Mouse (Mus musculus) 416B (cell line): Measurements from ENCODE around the gene Dnm1.
"Not testable (repeated sequence)": the region's sequence is repeated elsewhere in the genome, so short reads cannot be mapped to it uniquely, and the experiment has no call there.

Source experiments
- DNase-seq: peaks from one replicate; pipeline ENCODE4 v3.0.0; 2011; ENCODE audit warnings: low read depth

The Dnm1 gene

DNA sequence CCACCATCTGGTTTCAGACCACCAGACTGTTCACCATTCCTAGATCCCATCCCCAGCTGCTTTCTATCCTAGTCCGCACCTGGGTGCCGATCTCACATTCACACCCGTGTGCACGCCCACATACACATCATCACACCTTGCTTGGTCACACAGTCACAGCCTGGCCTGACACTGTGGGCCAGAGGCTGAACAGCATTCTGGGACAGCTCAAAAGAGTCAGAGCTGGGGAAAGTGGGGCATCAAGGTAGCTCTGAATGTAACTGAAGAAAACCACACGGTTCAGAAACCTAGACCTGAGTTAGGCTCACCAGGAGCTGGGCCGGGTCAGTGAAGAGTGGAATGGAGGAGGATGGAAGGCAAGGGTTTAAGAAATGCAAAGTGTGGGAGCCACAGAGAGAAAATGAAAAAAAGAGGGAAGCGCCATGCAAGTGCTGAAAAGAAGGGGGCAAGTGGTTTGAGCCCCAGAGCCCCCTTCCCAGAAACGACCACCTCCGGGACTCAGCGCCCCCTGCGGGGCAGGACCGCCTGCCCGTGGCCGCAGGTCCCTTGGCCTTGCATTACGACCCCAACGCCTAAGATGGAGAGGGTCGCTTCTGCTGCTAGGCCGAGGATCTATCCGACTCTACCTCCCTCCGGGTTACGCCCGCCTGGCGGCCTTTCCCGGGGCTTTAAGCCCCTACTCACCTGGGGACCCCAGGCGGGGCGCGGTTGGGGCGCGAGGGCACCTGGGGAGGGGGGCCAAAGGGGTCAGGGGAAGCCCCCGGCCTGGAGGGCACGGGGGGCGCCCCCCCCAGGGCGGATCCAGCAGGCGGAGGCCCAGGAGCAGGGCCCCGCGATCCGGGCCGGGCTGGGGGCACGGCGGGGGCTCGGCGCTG, 41.5 kb downstream of the Dnm1 start:
- DNase-seq: no peak

DNA sequence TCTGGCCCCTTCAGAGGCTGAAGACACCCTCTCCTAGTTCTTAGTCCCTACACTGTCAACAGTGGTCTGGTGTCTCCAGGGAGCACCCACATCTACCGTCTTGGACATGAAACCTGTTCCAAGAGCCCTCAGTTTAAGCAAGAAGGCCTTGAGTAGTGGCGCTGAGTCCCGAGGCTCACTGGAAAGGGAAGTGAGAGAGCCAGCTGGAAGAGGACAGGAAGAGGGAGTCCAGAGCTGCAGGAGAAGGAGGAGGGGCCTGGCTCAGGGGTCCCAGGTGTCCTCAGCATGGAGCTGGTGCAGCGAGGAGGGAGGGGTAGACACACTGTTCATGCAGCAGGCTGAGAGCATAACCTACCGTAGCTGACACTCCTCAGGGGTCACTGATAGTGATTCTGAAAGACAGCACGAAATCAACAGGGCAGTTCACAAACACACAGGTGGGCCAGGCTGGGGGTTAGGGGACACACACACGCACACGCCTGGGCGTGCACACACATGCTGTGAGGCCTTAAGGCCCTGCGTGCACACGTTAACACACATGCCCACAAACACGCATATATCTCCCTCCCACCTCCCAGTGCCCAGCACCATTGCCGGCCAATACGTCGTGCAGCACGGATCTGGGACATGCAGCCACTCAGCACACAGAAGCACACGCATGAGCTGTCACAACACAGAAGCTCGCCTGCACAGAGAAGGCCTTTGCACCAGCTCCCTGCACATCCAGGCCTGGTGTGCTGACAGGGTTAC, 42.9 kb downstream of the Dnm1 start:
- DNase-seq: no peak

DNA sequence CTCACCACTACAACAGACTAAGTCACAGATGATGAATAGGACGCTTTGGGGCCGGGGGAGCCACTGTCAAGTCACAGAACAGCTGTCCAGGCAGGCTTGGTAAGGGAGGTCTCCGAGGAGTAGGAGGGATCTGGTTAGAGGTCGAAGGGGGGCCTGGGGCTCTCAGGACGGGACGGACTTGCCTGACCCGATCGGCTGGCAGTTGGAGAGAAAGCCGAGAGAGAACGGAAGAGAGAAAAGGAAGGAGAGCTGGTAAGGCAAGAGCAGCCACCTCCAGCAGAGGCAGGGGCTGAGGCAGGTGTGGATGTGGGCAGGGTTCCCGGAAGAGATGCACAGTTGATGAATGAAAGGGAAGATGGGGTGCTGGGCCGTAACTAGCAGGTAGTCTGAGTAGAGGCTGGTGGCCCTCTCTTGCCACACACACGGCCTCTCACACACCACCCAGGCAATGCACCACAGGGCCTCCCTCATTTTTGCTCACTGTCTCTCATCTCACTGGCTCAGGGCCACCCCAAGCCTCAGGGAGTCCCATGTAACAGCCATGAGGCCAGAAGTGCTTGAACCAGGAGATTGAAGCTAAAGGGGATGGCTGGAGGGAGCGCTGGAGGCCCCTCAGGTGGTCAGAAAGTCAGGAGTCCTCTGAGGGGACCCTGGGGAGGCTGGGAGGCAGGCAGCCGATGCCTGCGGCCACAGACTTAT, 44.1 kb downstream of the Dnm1 start:
- DNase-seq: no peak

DNA sequence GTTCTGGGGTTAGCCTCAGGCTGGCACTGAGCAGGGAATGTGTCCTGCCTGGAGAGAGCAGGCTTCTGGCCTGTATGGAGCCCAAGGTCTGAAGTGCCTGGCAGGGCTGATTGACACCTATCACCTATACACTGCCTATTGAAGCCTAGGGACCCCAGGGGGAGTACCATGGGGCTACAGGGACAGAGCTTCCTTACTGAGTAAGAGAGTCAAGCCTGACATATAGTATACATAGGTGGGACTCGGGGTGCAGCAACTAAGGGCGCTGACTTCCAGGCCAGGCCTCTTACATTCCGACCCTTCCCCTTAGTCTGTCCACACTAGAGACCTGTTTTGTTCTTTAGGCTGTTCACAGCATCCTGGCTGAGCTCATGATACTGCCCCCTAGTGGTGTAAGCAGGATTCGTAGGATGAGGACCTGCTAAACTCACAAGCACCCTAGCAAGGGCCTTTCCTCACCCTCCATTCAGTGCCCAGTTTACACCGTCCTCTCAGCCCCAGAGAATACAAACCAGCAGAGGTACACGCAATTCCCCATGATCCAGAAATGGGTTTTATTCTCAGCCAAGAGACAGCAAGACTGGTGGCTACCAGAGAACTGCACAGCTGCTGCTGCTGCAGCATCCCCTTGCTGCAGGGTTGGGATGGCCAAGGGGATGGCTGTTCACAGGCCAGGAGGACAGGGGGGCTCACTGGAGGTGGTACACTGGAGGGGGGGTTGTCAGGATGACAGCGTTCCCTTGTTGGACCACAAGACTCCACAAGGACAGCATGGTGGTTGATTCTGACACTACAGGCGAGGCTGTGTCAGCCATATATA, 45.0 kb downstream of the Dnm1 start:
- peak; percentile 60 for DNase-seq

DNA sequence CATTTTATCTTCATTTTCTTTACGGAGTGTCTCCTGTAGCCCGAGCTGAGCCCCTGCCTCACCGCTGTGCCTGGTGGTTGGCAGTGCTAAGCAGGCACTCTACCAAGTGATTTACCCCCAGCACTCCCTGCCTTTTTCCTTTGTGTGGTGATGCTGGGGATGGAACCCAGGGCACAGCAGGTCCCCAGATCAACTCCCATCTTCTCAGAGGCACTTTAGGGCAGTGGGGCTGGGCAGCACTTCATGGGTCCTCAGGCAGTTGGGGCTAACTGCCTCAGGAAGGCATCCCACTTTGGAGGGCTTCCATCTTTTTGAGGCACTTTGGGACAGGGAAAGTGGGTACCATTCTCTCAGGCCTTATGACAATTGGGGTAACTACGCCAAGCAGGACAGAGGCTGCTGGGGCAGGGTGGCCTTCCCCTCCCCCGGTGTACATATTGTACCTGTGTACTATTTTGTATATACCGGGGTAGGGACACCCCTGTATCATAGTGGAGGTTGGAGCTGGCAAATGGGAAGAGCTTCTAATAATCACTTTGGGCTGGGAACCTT, 45.8 kb downstream of the Dnm1 start:
- DNase-seq: no peak

DNA sequence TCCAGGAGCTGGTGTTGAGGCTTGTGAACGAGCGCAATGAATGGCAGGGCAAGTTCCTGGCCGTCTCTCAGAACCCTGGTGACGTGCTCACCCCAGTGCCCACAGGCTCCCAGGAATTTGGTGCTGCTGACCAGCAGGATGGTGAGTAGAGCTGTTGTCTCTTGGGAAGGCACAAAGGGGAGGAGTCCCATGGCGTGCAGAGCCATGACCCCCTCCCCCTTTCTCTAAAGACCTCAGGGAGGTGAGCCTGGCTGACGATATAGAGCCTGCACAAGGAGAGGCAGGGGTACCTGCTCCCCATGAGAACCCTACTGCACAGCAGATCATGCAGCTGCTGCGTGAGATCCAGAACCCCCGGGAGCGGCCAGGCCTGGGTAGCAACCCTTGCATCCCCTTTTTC, 47.0 kb downstream of the Dnm1 start:
- no peak for DNase-seq

DNA sequence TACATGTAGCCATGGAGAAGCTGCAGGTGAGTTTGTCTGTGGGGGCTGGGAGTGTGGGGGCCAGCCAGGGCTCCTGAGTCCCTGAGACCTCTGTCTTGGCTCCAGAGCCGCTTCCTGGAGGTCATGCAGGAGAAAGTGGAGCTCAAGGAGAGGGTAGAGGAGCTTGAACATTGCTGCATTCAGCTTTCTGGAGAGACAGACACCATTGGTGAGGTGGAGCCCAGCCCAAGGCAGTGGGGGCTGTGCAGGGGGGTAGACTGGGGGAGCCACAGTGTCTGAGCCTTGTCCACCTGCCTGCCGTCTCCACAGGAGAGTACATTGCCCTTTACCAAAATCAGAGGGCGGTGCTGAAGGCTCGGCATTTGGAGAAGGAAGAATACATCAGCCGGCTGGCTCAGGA, 47.5 kb downstream of the Dnm1 start:
- DNase-seq: no peak

DNA sequence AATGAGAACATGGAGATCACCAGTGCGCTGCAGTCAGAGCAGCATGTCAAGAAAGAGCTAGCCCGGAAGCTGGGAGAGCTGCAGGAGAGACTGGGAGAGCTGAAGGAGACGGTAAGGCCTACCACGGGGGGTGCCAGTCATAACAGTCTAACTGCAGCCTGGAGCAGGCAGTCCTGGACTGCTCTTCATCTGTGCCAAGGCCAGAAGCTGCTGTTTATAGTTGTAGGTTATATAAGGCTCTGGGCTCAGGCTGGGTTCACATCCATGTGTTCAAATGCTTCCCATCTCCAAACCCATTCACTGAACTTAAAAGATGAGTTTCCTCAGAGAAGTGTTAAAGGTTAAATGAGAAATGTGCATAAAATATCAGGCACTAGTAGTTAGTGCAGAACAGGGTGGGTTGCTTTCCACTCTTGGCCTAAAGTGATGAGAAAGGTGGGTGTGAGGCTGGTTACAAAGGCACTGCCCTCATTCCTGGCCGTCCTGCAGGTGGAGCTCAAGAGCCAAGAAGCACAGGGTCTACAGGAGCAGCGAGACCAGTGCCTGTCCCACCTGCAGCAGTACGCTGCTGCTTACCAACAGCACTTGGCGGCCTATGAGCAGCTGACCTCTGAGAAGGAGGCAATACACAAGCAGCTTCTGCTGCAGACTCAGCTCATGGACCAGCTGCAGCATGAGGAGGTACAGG, 48.8 kb downstream of the Dnm1 start:
- DNase-seq: peak; percentile 55

DNA sequence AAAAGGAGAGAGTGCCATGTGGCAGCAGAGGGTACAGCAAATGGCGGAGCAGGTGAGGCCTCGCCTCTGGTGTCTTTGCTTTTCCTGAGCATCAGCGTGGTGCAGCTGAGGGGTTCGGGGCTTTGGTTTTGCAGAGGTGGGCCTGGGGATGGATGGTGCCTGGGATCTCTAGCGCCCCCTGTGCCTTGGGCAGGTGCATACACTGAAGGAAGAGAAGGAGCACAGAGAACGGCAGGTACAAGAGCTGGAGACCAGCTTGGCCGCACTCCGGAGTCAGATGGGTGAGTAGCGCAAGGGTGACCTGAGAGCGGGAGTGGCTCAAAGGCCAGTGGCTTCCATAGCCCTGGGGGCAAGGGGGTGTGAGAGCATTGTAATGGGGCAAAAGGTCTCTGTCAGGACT, 50.2 kb downstream of the Dnm1 start:
- DNase-seq: no peak

DNA sequence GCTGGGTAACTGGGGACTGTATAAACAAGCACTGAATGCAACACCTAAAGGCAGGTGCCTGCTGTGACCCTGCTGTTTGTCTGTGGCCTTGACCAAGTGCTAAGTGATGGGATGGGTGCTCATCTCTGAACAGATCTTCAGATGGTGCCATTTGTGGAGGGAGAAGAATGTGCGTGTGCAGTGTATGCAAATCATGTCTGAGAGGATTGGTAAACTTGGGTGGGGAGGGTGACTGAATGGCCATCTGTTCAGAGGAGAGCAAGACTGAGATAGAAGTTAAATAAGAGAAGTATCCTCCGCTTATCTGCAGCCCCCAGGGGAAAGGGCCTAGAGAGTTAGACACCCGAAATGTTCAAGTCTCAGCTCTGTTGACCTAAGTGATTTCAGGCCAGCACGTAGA, 53.7 kb downstream of the Dnm1 start:
- DNase-seq: no peak

DNA sequence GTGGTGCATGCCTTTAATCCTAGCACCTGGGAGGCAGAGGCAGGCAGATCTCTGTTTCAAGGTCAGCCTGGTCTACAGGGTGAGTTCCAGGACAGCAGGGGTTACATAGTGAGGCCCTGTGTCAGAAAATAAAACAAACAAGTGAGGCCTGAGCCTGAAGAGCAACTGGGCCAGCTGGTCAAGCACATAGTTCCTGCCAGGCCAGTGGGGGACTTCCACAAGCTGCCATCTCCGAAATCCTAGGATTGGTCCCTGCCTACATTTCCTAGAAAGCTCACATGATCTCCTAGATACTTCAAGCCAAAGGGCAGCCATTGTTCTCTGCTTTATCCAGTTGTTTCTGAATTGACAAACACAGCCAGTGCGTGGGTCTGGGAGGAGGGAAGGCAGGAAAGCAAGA, 57.3 kb downstream of the Dnm1 start:
- not testable (repeated sequence) for DNase-seq

DNA sequence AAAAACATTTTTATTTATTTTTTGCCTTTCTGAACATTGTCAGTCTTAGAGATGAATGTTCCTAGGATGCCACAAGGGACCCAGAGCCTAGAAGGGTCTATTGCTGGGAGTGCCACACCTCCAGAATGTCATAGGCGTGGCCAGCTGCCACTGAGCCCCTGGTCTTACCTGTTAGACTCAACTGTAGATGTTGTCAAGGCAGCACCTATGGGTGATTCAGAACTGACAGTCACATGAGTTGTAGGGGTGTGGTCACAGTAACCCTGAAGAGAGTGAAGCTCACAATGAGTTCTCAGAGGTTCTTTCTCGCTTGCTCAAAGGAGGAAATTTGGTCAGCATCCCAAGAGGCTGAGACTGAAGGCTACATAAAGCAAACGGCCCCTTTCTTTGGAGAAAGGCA, 57.9 kb downstream of the Dnm1 start:
- DNase-seq: no peak

DNA sequence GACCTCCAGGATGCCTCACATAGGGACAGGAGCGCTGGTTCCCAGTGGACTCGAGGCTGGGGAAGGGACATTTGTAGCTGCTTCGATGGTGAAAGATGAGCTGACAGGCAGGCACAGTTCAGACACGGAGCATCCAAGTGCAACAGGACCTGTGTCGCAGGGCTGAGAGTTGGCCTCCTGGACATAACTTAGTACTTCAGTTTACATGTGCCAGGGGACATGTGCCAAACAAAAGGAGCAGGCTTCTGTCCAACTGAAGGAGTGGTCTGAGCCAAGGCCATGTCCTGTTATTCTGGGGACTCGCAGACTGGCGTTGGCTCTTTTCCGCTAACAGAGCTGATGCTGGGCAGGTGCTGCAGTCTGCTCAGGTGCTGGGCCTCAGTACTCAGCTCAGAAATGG, 58.8 kb downstream of the Dnm1 start:
- DNase-seq: no peak

DNA sequence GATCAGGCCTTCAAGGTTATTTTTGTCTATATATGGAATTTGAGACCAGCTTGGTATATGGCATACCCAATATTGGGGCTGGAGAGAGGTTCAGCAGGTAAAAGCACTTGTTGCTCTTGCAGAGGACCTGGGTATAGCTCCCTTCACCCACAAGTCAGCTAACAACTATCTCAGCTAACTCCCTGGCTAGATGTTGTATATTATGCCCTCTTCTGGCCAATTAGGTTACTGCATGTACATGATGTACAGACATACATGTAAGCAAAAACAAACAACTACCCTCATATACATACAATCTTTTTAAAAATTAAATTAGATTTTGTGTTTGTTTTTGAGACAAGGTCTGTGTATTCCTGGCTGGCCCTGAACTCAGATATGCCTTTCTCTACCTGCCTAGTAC, 63.6 kb downstream of the Dnm1 start:
- DNase-seq: peak; percentile 87

DNA sequence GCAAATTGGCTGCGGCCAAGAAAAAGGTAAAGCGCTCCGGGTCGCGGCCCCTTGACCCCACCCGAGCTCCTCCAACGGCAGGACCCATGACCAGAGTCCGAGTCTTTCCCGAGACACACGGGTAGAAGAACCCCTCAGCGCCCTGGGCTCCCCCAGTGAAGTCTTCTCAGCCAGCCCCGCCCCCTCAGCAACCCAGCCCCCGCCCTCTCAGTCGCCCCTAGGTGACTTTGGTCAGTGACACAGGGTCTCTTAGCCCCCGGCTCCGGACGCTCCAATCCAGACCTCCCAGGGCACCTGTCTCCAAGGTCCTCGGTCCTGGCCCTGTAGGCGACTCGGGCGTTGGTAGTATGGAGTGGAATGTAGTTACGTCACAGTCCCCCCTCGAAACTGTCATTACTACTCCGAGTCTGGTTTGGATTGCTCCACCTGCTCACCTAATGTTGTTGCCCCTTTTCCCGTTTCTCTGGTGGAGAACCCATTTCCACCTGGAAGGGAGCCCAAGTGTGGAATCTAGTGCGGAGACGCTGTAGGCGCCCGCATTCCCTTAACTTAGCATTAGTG, 64.7 kb downstream of the Dnm1 start:
- DNase-seq: peak; percentile 59

DNA sequence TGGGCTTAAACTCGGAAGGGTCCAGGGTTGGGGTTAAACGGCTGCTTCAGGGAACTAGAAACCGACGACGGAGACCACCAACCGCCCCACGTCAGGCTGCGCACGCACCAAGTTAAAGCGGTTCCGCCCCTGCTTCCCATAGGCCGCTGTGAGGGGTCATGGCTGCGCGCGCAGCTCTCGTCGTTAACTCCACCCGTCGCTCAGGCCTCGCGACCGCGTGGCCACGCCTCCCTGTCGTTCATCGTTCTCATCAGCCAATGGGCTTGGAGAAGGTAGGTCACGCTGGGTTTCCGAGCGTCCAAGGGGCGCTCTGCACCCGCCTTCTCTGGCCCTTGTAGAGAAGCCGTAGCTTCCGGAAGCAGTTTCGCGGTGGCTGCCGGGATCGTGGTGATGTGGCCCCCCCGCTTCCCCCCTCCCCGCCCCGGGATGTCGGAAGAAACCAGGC, 65.2 kb downstream of the Dnm1 start, which contains the start of gene Swi5:
Swi5 (minus strand) TSS at position 153 of the 445 bp plus-strand sequence.
- peak; percentile 99 for DNase-seq

DNA sequence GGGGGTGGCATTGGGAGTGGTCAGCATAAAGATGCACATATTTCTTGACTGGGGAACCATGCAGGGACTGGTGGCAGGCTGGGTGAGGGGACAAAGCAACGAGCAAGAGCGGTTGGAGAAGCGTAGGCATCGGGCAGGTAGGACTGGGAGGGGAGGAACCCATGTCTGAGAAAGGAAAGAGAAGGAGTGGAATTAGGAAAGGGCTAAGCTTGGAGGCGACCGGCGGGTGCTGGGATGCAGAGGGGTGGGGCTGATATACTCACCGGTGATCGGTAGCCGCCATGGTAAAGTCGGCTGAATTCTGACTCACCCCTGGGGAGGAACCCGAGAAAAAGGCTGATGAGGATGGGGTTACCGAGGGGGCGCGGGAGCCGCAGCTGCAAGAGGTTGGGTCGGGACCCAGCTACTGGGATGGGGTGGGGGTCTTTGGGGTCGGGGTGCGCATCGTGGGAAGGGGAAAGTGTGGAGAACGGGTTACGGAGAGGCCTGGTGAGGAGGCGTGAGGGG, 65.8 kb downstream of the Dnm1 start, which contains the start of gene Golga2:
Golga2 (plus strand) TSS at position 51 of the 507 bp plus-strand sequence.
- no peak for DNase-seq

DNA sequence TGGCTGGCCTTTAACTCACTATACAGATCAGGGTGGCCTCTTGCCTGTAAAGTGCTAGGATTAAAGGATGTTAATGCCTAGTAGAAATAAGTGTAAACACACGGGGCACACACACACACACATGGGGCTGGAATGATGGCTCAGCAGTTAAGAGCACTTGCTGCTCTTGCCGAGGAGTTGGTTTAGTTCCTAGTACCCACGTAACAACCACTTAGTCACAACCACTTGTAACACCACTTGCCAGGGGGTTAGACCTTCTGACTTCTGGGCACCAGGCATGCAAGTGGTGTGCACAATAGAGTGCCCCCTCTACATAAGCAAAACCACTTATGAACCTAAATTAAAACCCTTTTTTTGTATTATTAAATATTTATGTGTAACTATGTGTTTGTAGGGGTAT, 69.2 kb downstream of the Dnm1 start:
- DNase-seq: no peak

DNA sequence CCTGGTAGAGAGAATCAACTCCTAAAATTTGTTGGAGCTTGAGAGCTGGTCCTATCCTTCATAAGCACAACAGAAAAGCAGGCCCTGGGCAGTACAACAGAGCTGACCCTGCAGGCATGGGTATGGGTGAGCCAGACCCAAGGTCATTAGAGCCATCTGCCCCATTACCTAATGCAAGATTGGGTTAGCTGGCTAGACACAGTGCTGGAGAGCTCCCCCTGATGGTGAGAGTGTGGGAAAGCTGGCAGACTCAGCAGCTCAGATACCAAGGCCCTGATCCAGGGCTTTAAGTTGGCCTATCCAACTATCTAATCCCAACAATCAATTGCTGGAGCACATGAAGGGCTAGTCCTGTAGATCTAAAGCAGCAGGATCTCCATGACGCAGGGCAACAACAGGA, 70.4 kb downstream of the Dnm1 start:
- DNase-seq: peak; percentile 85

DNA sequence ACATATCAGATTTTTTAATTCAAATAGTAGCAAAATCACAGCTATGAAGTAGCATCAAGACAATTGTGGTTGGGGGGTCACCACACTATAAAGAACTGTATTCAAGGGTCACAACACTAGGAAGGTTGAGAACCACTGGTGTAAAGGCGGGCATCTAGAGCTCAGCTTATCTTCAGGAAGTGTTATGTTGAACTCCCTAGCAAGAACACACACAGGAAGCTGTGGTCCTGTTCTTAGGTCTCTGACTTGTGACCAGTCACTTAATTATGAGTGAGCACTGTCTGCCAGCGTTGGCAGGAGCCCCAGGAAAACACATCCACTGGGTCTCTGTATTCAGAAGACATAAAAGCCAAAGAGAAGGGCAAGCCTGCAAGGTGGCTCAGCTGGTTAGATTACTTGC, 70.8 kb downstream of the Dnm1 start:
- DNase-seq: peak; percentile 90
